Comparison of ENCODE assay signal across 10 mouse cellular contexts in genomic region chr12:44430335-44430734, GRCm38 (mm10).
A peak's percentile ranks its signal among the peaks of the same experiment; 100 is the strongest.
DNase-seq lines count a peak whose midpoint lies in the region; ATAC-seq and TF ChIP-seq lines count a peak whose summit lies in the region.
"Had no signal": no experiment of that assay in that cellular context is flagged by ENCODE, and none has a peak within 500 bp of the region (broad histone marks: within the 10 kb centered on the region; RNA-seq: fewer than 3 reads in every experiment).

No protein-coding gene starts in this region.

- 30% methylated on average over 6 of the region's 6 CpGs for WGBS in forebrain, embryonic 14.5 days
- 16% methylated on average over 6 of the region's 6 CpGs for WGBS in midbrain, embryonic 13.5 days
- 72% methylated on average over 6 of the region's 6 CpGs for WGBS in stomach, postnatal 0 days

- H3K4me1 ChIP-seq in forebrain, embryonic 14.5 days (ENCODE audit: control insufficient read depth, insufficient read depth, low read length) = peaks cover 15% of the 10 kb centered on the region
- H3K4me1 ChIP-seq in midbrain, embryonic 13.5 days (replicated peaks) = peaks cover 39% of the 10 kb centered on the region
- H3K4me1 ChIP-seq in stomach, postnatal 0 days (replicated peaks; ENCODE audit: control insufficient read depth, insufficient read depth) = no peaks in the 10 kb centered on the region

- H3K9me3 ChIP-seq in forebrain, embryonic 14.5 days (replicated peaks; ENCODE audit: control insufficient read depth, low read length) = no peaks in the 10 kb centered on the region
- no peaks in the 10 kb centered on the region for H3K9me3 ChIP-seq in midbrain, embryonic 13.5 days
- no peaks in the 10 kb centered on the region for H3K9me3 ChIP-seq in stomach, postnatal 0 days (ENCODE audit: control insufficient read depth, low read length)

- TF ChIP-seq EP300 in stomach, postnatal 0 days (optimal IDR thresholded peaks at IDR 0.05) = no peak

- no peak overlapping the region for H3K4me2 ChIP-seq in forebrain, embryonic 14.5 days (ENCODE audit: low read length)
- H3K4me2 ChIP-seq in midbrain, embryonic 13.5 days (replicated peaks) = no peak overlapping the region; the same call in 1 of the 2 replicates
- no peak overlapping the region for H3K4me2 ChIP-seq in stomach, postnatal 0 days (replicated peaks; ENCODE audit: low read depth)

- no peak for TF ChIP-seq CTCF in stomach, postnatal 0 days (IDR thresholded peaks at IDR 0.05; ENCODE audit: low read depth)

- DNase-seq in kidney, adult 11 months = peak; percentile 2
- DNase-seq in kidney, postnatal 4 days = no peak
- DNase-seq in cerebellum, adult 11-12 months = peak; percentile 51
- DNase-seq in forebrain, embryonic 14.5 days (ENCODE audit: low spot score) = peak; percentile 69
- no peak for DNase-seq in frontal cortex, postnatal 10 days (ENCODE audit: low spot score in 2 of 2)
- DNase-seq in urinary bladder, postnatal 25 days (ENCODE audit: low spot score) = no peak
- DNase-seq in stomach, postnatal 0 days (ENCODE audit: low spot score) = no peak
- DNase-seq: adrenal gland, adult 8-10 months; thymus, postnatal 14 days had no signal

- H3K4me3 ChIP-seq in forebrain, embryonic 14.5 days (ENCODE audit: low read depth, low read length) = no peak overlapping the region
- H3K4me3 ChIP-seq in midbrain, embryonic 13.5 days (replicated peaks) = no peak overlapping the region
- H3K4me3 ChIP-seq in stomach, postnatal 0 days (ENCODE audit: low read depth, low read length) = no peak overlapping the region

- no peaks in the 10 kb centered on the region for H3K36me3 ChIP-seq in forebrain, embryonic 14.5 days (ENCODE audit: control insufficient read depth, insufficient read depth, low read length)
- no peaks in the 10 kb centered on the region for H3K36me3 ChIP-seq in midbrain, embryonic 13.5 days
- H3K36me3 ChIP-seq in stomach, postnatal 0 days (ENCODE audit: control insufficient read depth, insufficient read depth, low read length) = no peaks in the 10 kb centered on the region

- peak overlapping the region; percentile 58; the same call in 1 of the 2 replicates for H3K27ac ChIP-seq in forebrain, embryonic 14.5 days (ENCODE audit: low read depth, low read length)
- H3K27ac ChIP-seq in midbrain, embryonic 13.5 days = peak overlapping the region; percentile 87
- no peak overlapping the region for H3K27ac ChIP-seq in stomach, postnatal 0 days (replicated peaks)

- ATAC-seq in forebrain, embryonic 14.5 days = 0 out of 2 replicates have a peak, but pooled peaks have one; percentile 47
- peak; percentile 59 for ATAC-seq in midbrain, embryonic 13.5 days
- no peak for ATAC-seq in stomach, postnatal 0 days (ENCODE audit: low FRiP score, low TSS enrichment)

- H3K27me3 ChIP-seq in forebrain, embryonic 14.5 days (replicated peaks; ENCODE audit: control insufficient read depth, insufficient read depth, low read length) = no peaks in the 10 kb centered on the region
- no peaks in the 10 kb centered on the region for H3K27me3 ChIP-seq in midbrain, embryonic 13.5 days
- no peaks in the 10 kb centered on the region for H3K27me3 ChIP-seq in stomach, postnatal 0 days (ENCODE audit: control insufficient read depth, insufficient read depth, low read length)

- H3K9ac ChIP-seq in forebrain, embryonic 14.5 days (ENCODE audit: low read length) = no peak overlapping the region
- H3K9ac ChIP-seq in midbrain, embryonic 13.5 days (replicated peaks) = no peak overlapping the region
- H3K9ac ChIP-seq in stomach, postnatal 0 days (ENCODE audit: low read length) = no peak overlapping the region

Comparison
In these comparisons a context has a peak if more than half of its experiments do, and no peak if none do; other contexts are left out.
1. DNase-seq: peak in kidney, adult 11 months (single experiment), cerebellum, adult 11-12 months (single experiment) and forebrain, embryonic 14.5 days (single experiment); none in kidney, postnatal 4 days (0 of 2), frontal cortex, postnatal 10 days (0 of 2), urinary bladder, postnatal 25 days (single experiment) and stomach, postnatal 0 days (single experiment).